Mouse (Mus musculus) cerebellum, postnatal 36 days (tissue): ENCODE measurements around the gene Rnf17.

Experiments used
- DNase-seq, 2 experiments: peaks; one replicate each; pipeline ENCODE4 v3.0.0; 2021 to 2022; ENCODE audit warnings: mixed read lengths in 2 of 2

Rnf17 gene

GRCm38 (mm10) chr14:56512084-56512483 lies 109.7 kb downstream of the Rnf17 start:
- no peak for DNase-seq

GRCm38 (mm10) chr14:56514775-56515174 lies 112.4 kb downstream of the Rnf17 start:
- no peak for DNase-seq

DNA sequence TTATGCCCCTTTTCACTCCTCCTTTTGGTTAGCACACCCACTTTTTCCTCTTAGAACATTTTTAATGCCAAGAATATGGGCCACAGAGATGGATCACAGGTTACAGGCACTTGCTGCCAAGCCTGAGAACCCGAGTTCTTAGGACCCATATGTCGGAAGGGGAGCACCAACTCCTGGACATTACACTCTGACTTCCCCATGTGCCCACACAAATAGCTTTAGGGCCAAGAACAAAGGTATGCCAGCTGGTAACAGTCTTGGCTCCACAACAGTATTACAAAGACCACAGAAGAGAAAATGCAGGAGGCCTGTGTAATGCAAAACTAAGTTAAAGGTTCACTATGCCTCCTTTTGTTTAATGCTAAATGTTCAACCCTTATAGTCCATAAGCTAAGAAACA lies 128.4 kb downstream of the Rnf17 start:
- peak; percentile 17 to 29 for DNase-seq

- no peak for DNase-seq
Observed at GRCm38 (mm10) chr14:56544946-56545345, 142.6 kb downstream of the Rnf17 start.

- DNase-seq = no peak
Observed at GRCm38 (mm10) chr14:56545491-56545890, 143.1 kb downstream of the Rnf17 start.

DNA sequence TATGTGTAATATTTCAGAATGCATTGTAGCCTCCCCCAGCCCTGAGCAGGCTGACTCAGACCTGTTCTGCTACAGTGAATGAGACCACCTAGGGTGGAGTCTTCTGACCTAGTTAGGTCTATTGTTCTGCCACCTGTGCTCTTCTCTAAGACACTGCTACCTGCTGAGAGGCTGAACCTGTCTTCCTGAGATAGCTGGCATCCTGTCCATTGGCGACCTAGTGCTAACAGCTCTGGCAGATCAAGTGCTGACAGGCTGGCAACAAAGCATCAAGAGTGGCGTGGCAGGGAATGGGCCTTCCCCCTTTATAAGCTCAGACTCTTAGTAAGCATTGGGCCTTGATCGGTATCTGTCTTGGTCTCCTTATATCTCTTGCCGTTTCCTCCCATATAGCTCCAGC lies 148.6 kb downstream of the Rnf17 start:
- peak; percentile 77 to 84 for DNase-seq

DNA sequence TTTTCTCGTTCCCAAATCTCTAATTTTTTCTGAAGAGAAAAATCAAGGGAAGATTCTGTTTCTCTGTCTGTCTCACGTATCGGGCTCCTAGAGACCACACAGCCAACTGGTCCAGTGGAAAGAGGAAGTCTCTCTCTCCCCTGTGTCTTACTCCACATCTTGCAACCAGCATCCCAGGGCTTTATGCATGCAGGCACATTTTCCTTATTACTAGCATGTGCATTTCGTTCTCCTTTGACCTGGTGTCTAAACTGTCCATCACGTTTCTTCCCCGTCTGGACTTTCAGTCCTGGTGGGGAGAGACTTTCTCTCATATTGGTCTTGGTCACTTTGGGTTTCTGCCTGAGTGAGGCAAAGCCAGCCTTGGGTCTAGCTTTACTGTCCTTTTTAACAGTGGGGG lies 150.5 kb downstream of the Rnf17 start:
- no peak for DNase-seq

DNA sequence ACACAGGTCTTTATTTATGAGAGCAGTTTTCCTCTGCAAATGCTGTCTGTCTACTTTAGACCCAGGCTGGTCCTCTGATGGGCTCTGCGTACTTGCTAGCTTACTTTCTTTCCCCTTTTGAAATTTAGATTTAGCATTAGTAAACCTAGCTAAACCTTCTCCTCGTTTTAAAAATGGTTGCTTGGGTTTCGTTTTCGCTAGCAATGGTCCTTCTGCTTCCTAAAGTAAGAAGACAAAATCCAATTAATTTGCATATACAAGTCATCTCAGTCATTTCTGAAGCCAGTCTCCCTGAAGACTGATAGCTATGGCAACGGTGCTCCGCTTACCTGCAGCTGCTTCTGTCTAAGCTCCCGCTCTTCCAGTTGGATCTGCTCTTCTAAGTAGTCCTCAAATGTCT lies 150.9 kb downstream of the Rnf17 start:
- no peak for DNase-seq

DNA sequence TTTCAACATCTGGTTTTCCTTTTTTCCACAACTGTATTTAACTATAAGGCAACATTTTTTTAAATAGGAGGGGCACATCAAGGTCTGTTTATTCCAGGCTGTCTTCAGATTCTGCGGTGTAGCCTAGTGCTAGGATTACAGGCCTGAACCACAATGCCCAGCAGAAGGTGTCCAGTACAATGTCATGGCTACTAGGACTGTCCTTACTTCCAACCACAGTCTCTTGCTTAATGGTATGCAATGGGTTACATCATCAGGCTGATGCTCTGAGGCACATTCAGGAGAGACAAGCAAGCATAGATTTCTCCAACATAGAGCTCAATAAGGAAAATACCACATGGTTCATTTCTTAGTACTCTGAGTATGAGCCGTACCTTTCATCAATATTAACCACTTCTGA lies 152.3 kb downstream of the Rnf17 start:
- DNase-seq = no peak

DNA sequence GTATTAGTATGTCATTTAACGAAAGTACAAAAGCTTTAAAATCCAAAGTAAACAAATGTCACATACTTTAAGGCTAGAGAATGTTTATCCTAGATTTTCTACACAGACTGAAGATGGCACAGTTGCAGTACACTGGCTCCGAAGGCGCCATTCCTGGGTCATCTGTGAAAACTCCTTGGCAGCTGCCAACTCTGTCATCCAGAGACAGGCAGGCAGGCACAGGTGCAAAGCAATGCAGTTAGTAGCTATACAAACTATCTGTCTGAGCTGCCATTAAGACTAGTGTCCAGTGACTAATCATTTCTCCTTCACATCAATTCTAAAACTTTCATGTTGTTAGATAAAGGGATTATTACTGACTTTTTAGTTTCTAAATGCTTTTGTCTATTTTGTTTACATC lies 156.8 kb downstream of the Rnf17 start:
- no peak for DNase-seq

DNA sequence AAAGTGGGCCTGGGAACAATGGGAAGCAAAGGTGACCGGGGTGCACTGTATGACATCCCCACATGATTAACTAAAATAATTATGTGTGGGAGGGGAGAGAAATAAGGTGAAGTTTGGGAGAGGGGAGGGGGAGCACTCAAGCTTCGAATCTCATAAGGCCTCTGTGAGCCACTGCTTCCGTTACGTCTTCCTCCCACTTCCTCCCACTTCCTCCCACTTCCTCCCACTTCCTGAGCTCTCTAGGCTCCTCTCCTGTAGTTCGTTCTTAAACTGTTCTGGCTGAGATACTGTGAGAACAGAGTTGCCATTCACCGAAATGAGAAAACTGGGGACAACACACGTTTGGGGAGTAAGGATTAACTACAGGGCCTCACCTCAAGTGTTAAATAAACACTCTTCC lies 165.1 kb downstream of the Rnf17 start:
- no peak for DNase-seq

GRCm38 (mm10) chr14:56569041-56569440 lies 166.7 kb downstream of the Rnf17 start:
- no peak for DNase-seq

GRCm38 (mm10) chr14:56571310-56572093 lies 169.1 kb downstream of the Rnf17 start:
- DNase-seq = peak; percentile 95

DNA sequence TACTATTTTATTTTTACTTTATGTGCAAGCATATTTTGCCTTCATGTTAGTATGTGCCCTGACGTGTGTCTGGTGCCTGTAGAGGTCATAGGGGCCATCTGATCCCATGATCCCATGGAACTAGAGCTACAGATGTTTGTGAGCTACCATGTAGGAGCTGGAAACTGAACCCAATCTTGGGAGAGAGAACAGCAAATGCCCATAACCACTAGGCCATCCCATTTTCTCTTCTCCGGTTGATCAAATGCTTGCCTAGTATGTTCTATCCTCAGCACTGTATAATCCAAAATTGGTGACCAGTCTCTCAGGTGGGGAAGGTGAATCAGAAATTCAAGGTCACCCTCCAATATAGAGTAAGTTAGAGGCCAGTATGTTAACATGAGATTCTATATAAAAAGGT lies 170.2 kb downstream of the Rnf17 start:
- no peak for DNase-seq
